Mouse (Mus musculus) limb, embryonic 12.5 days (tissue): ENCODE measurements around the gene Thpo. TPM values are rescaled to one million over a fixed set of nuclear protein-coding genes. Genes with fewer than 3 reads are reported as not detected.
A peak's percentile ranks its signal among the peaks of the same experiment; 100 is the strongest.

ENCODE experiments used
- ATAC-seq: fragments of 200-750 bp; cut with Nextera tagmentation; 2 replicates; pipeline ENCODE4 v1.8.0; 2017; ENCODE audit warnings: low read depth, moderate TSS enrichment; ENCODE audit not compliant: insufficient number of reproducible peaks, insufficient read depth, low FRiP score, low TSS enrichment
- H3K27ac ChIP-seq: fragments of 300-500 bp; sonication (generic); 2 replicates; pipeline ENCODE4 v1.5.1; 2016; ENCODE audit warnings: mild to moderate bottlenecking, moderate library complexity
- H3K27me3 ChIP-seq: fragments of 300-500 bp; sonication (generic); 2 replicates; pipeline ENCODE4 v1.6.1; 2016; ENCODE audit warnings: mild to moderate bottlenecking, moderate library complexity
- H3K36me3 ChIP-seq: fragments of 300-500 bp; sonication (generic); 2 replicates; pipeline ENCODE4 v1.6.1; 2016; ENCODE audit warnings: mild to moderate bottlenecking, moderate library complexity
- H3K4me1 ChIP-seq: fragments of 300-500 bp; sonication (generic); replicated peaks from 2 replicates; pipeline ENCODE4 v1.6.1; 2016
- H3K4me2 ChIP-seq: fragments of 300-500 bp; sonication (generic); 2 replicates; pipeline ENCODE4 v1.6.1; 2016; ENCODE audit warnings: mild to moderate bottlenecking, moderate library complexity
- H3K4me3 ChIP-seq: fragments of 300-500 bp; sonication (generic); replicated peaks from 2 replicates; pipeline ENCODE4 v1.5.1; 2016; ENCODE audit warnings: mild to moderate bottlenecking
- H3K9ac ChIP-seq: fragments of 300-500 bp; sonication (generic); replicated peaks from 2 replicates; pipeline ENCODE4 v1.6.1; 2016; ENCODE audit warnings: mild to moderate bottlenecking, moderate library complexity
- H3K9me3 ChIP-seq: fragments of 300-500 bp; sonication (generic); 2 replicates; pipeline ENCODE4 v1.6.1; 2016; ENCODE audit warnings: mild to moderate bottlenecking, moderate library complexity
- WGBS: fragments of 180-500 bp; shearing (Covaris S2); methylation state at CpG from one replicate; pipeline ENCODE4 v1.1.7; 2016; 5-methylcytosine and 5-hydroxymethylcytosine counted together
- polyA plus RNA-seq: library from polyadenylated mRNA; unstranded; fragments of >200 nt; fragmentation: Nextera tagmentation; extraction: Ambion mirVana; gene quantifications from 2 replicates; pipeline ENCODE4 v1.2.1, GENCODE M21; 2016

Gene Thpo
- polyA plus RNA-seq, 1 experiment from 2014 or later = 0.48 TPM

- peak overlapping the region; percentile 56; the same call in 1 of the 2 replicates for H3K27ac ChIP-seq
These were observed 10.0 kb downstream of the Thpo start for GRCm38 (mm10) chr16:20724338-20724748.

GRCm38 (mm10) chr16:20723247-20723646 lies 11.1 kb downstream of the Thpo start:
- no peak overlapping the region for H3K9ac ChIP-seq
- no peak overlapping the region for H3K27ac ChIP-seq
- H3K27me3 ChIP-seq = no peaks in the 10 kb centered on the region
- peaks cover 22% of the 10 kb centered on the region for H3K4me1 ChIP-seq
- no peak overlapping the region for H3K4me3 ChIP-seq
- ATAC-seq = no peak
- H3K36me3 ChIP-seq = peaks cover 31% of the 10 kb centered on the region
- no peaks in the 10 kb centered on the region for H3K9me3 ChIP-seq
- 25% methylated on average over 4 of the region's 4 CpGs for WGBS
- no peak overlapping the region for H3K4me2 ChIP-seq

More at GRCm38 (mm10) chr16:20724338-20724748, 10.0 kb downstream of the Thpo start:
- Histone ChIP-seq H3K4me2 (no peak overlapping the region), H3K4me3 (no peak overlapping the region), H3K4me1 (peaks cover 15% of the 10 kb centered on the region), H3K9me3 (no peaks in the 10 kb centered on the region), H3K36me3 (peaks cover 31% of the 10 kb centered on the region), H3K27me3 (no peaks in the 10 kb centered on the region), H3K9ac (no peak overlapping the region)
- ATAC-seq = peak; percentile 65; the same call in 1 of the 2 replicates
- WGBS = 27% methylated on average over 5 of the region's 5 CpGs

- no peak overlapping the region for H3K27ac ChIP-seq
- H3K9ac ChIP-seq = no peak overlapping the region
- WGBS = 54% methylated on average over 4 of the region's 4 CpGs
- H3K4me1 ChIP-seq = peaks cover 22% of the 10 kb centered on the region
- H3K27me3 ChIP-seq = no peaks in the 10 kb centered on the region
- H3K4me2 ChIP-seq = no peak overlapping the region
- peaks cover 31% of the 10 kb centered on the region for H3K36me3 ChIP-seq
- no peak overlapping the region for H3K4me3 ChIP-seq
- H3K9me3 ChIP-seq = no peaks in the 10 kb centered on the region
- no peak for ATAC-seq
These were observed 11.6 kb downstream of the Thpo start for GRCm38 (mm10) chr16:20722736-20723135.

- WGBS = 86% methylated on average over 10 of the region's 10 CpGs
- no peak overlapping the region for H3K4me3 ChIP-seq
- peaks cover 31% of the 10 kb centered on the region for H3K36me3 ChIP-seq
- no peaks in the 10 kb centered on the region for H3K27me3 ChIP-seq
- no peaks in the 10 kb centered on the region for H3K9me3 ChIP-seq
- H3K9ac ChIP-seq = no peak overlapping the region
- no peak for ATAC-seq
- H3K27ac ChIP-seq = no peak overlapping the region
- peaks cover 25% of the 10 kb centered on the region for H3K4me1 ChIP-seq
- no peak overlapping the region for H3K4me2 ChIP-seq
These were observed 12.5 kb downstream of the Thpo start for GRCm38 (mm10) chr16:20721808-20722207.

GRCm38 (mm10) chr16:20717978-20718670 lies 16.2 kb downstream of the Thpo start:
- Histone ChIP-seq H3K4me2 (peak overlapping the region; percentile 88), H3K9ac (peak overlapping the region; percentile 80), H3K36me3 (peaks cover 36% of the 10 kb centered on the region), H3K4me3 (peak overlapping the region; percentile 66), H3K27ac (peak overlapping the region; percentile 97), H3K4me1 (peaks cover 35% of the 10 kb centered on the region), H3K9me3 (no peaks in the 10 kb centered on the region), H3K27me3 (no peaks in the 10 kb centered on the region)
- peak; percentile 13 for ATAC-seq
- 3% methylated on average over 18 of the region's 18 CpGs for WGBS

- peak within 1 kb of the TSS; percentile 66 for H3K4me3 ChIP-seq
- H3K27me3 ChIP-seq = no peaks in the 10 kb centered on the region
- WGBS = under 1% methylated on average over 62 of the region's 62 CpGs
- H3K27ac ChIP-seq = peak within 1 kb of the TSS; percentile 97
- peak within 1 kb of the TSS; percentile 80 for H3K9ac ChIP-seq
- H3K4me2 ChIP-seq = peak within 1 kb of the TSS; percentile 88
- peaks cover 41% of the 10 kb centered on the region for H3K36me3 ChIP-seq
- peak; percentile 67 for ATAC-seq
- H3K4me1 ChIP-seq = peaks cover 35% of the 10 kb centered on the region
- H3K9me3 ChIP-seq = no peaks in the 10 kb centered on the region
These were observed 16.9 kb downstream of the Thpo start, which contains the start of the genes Polr2h and Clcn2 for GRCm38 (mm10) chr16:20717181-20717977. Gene Polr2h, plus strand, starts transcription at chr16:20717665. Gene Clcn2, minus strand, starts transcription at chr16:20717746.

GRCm38 (mm10) chr16:20716841-20717180 lies 17.5 kb downstream of the Thpo start:
- Histone ChIP-seq H3K9ac (peak overlapping the region; percentile 80), H3K27me3 (no peaks in the 10 kb centered on the region), H3K4me3 (peak overlapping the region; percentile 66), H3K4me2 (peak overlapping the region; percentile 88), H3K4me1 (peaks cover 35% of the 10 kb centered on the region), H3K36me3 (peaks cover 41% of the 10 kb centered on the region), H3K9me3 (no peaks in the 10 kb centered on the region), H3K27ac (peak overlapping the region; percentile 97)
- peak; percentile 1; the same call in 1 of the 2 replicates for ATAC-seq
- WGBS = under 1% methylated on average over 8 of the region's 8 CpGs

- WGBS = under 1% methylated on average over 68 of the region's 68 CpGs
- H3K27ac ChIP-seq = peak overlapping the region; percentile 97
- no peaks in the 10 kb centered on the region for H3K27me3 ChIP-seq
- peak overlapping the region; percentile 66 for H3K4me3 ChIP-seq
- no peaks in the 10 kb centered on the region for H3K9me3 ChIP-seq
- H3K9ac ChIP-seq = peak overlapping the region; percentile 80
- peaks cover 41% of the 10 kb centered on the region for H3K36me3 ChIP-seq
- peak overlapping the region; percentile 88 for H3K4me2 ChIP-seq
- peaks cover 35% of the 10 kb centered on the region for H3K4me1 ChIP-seq
- peak; percentile 84 for ATAC-seq
These were observed 18.1 kb downstream of the Thpo start for GRCm38 (mm10) chr16:20715976-20716840.

GRCm38 (mm10) chr16:20715566-20715965 lies 18.7 kb downstream of the Thpo start:
- peak overlapping the region; percentile 80 for H3K9ac ChIP-seq
- under 1% methylated on average over 12 of the region's 12 CpGs for WGBS
- H3K27me3 ChIP-seq = no peaks in the 10 kb centered on the region
- ATAC-seq = peak; percentile 16
- H3K9me3 ChIP-seq = no peaks in the 10 kb centered on the region
- peak overlapping the region; percentile 97 for H3K27ac ChIP-seq
- peaks cover 41% of the 10 kb centered on the region for H3K36me3 ChIP-seq
- H3K4me2 ChIP-seq = peak overlapping the region; percentile 88
- peak overlapping the region; percentile 66 for H3K4me3 ChIP-seq
- peaks cover 35% of the 10 kb centered on the region for H3K4me1 ChIP-seq

GRCm38 (mm10) chr16:20715161-20715560 lies 19.1 kb downstream of the Thpo start:
- H3K4me2 ChIP-seq = peak overlapping the region; percentile 88
- peaks cover 35% of the 10 kb centered on the region for H3K4me1 ChIP-seq
- H3K9me3 ChIP-seq = no peaks in the 10 kb centered on the region
- WGBS = 58% methylated on average over 2 of the region's 2 CpGs
- peak overlapping the region; percentile 97; the same call in 1 of the 2 replicates for H3K27ac ChIP-seq
- H3K4me3 ChIP-seq = peak overlapping the region; percentile 66
- peak overlapping the region; percentile 80 for H3K9ac ChIP-seq
- H3K36me3 ChIP-seq = peaks cover 41% of the 10 kb centered on the region
- no peaks in the 10 kb centered on the region for H3K27me3 ChIP-seq
- no peak for ATAC-seq
